Mouse (Mus musculus) embryonic facial prominence, embryonic 12.5 days (tissue): ENCODE measurements around the gene P4htm. TPM values are rescaled to one million over a fixed set of nuclear protein-coding genes. Genes with fewer than 3 reads are reported as not detected.

Experiments
- ATAC-seq: fragments of 200-750 bp; cut with Nextera tagmentation; 2 replicates; pipeline ENCODE4 v1.8.0; 2017; ENCODE audit not compliant: insufficient number of reproducible peaks, insufficient read depth, low FRiP score, low TSS enrichment
- H3K27ac ChIP-seq: fragments of 300-500 bp; sonication (generic); 2 replicates; pipeline ENCODE4 v1.5.1; 2016; ENCODE audit warnings: mild to moderate bottlenecking
- H3K27me3 ChIP-seq: fragments of 300-500 bp; sonication (generic); 2 replicates; pipeline ENCODE4 v1.6.1; 2016; ENCODE audit warnings: mild to moderate bottlenecking, moderate library complexity
- H3K36me3 ChIP-seq: fragments of 300-500 bp; sonication (generic); 2 replicates; pipeline ENCODE4 v1.6.1; 2016; ENCODE audit warnings: mild to moderate bottlenecking
- H3K4me1 ChIP-seq: fragments of 300-500 bp; sonication (generic); 2 replicates; pipeline ENCODE4 v1.6.1; 2016
- H3K4me2 ChIP-seq: fragments of 300-500 bp; sonication (generic); replicated peaks from 2 replicates; pipeline ENCODE4 v1.6.1; 2016; ENCODE audit warnings: mild to moderate bottlenecking, moderate library complexity
- H3K4me3 ChIP-seq: fragments of 300-500 bp; sonication (generic); 2 replicates; pipeline ENCODE4 v1.5.1; 2016; ENCODE audit warnings: mild to moderate bottlenecking
- H3K9ac ChIP-seq: fragments of 300-500 bp; sonication (generic); 2 replicates; pipeline ENCODE4 v1.6.1; 2016; ENCODE audit warnings: mild to moderate bottlenecking, moderate library complexity
- H3K9me3 ChIP-seq: fragments of 300-500 bp; sonication (generic); 2 replicates; pipeline ENCODE4 v1.6.1; 2016; ENCODE audit warnings: mild to moderate bottlenecking, moderate library complexity
- WGBS: fragments of 180-500 bp; shearing (Covaris S2); methylation state at CpG from one replicate; pipeline ENCODE4 v1.1.7; 2016; 5-methylcytosine and 5-hydroxymethylcytosine counted together
- polyA plus RNA-seq: library from polyadenylated mRNA; unstranded; fragments of >200 nt; fragmentation: Nextera tagmentation; extraction: Ambion mirVana; gene quantifications from 2 replicates; pipeline ENCODE4 v1.2.1, GENCODE M21; 2016

The P4htm gene
- 10.4 and 11.6 TPM in 2 replicates for polyA plus RNA-seq

DNA sequence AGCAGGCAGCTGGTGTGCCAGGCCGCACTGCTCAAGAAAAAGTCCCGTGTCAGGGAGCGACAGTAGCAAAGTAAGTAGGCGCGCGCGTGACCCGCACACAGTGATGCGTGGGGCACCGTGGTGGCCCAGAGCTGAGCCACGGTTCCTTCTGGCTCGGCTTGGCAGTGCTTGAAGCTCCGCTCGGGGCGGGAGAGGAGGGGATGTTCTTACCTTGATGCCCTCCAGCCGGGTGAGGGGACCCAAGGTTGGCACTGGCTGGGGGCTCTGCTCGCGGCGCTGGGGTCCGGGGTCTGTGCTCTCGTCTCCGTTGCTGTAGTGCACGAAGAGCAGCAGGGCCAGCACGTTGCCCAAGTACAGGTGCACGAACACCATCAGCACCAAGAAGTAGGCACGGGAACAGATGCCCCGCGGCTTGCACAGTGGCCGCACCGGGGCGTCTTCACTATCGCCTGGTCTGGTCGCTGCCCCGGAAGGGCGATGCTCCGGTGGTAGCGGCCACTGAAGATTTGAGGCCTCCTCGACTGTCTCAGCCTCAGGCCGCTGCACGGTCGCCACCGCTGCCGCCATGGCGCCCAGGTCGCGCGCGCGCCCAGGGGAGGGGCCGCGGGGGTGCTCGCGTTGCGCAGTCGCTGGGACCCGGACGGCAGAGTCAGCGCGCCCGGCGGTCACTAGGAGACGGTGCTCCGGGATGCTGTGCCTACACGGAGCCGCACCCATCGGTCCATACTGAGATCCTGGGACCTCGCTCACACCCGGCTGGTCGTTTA, at the start of gene P4htm:
Gene P4htm, minus strand, starts transcription at position 670 of the 767 bp plus-strand sequence.
- no peaks in the 10 kb centered on the region for H3K9me3 ChIP-seq
- peak; percentile 65 for ATAC-seq
- WGBS, result 3% methylated on average over 69 of the region's 69 CpGs
- H3K36me3 ChIP-seq, result 0 out of 2 replicates have a peak, but pooled peaks cover 7% of the 10 kb centered on the region
- H3K4me3 ChIP-seq, result peak within 1 kb of the TSS; percentile 69
- peaks cover 2% of the 10 kb centered on the region; the same call in 1 of the 2 replicates for H3K4me1 ChIP-seq
- no peaks in the 10 kb centered on the region for H3K27me3 ChIP-seq
- H3K27ac ChIP-seq, result peak within 1 kb of the TSS; percentile 46
- peak within 1 kb of the TSS; percentile 91 for H3K4me2 ChIP-seq
- H3K9ac ChIP-seq, result peak within 1 kb of the TSS; percentile 83

DNA sequence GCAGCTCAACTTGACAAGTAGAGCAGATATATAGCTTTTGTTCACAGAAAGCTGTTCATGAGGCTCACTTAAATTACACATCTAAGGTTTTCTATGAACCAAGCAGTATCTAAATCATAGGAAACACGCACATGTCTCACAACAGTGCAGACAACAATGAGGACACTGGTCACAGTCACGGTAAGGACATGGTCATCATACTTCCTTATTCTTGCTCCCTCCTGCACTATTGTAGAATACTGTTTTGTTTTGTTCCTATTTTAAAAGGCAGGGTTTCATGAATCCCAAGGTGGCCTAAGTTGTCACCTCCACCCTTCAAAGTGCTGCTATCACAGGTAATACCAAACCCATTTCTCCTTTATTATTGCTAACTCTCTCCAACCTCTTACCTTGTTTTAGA, 42.4 kb upstream of the P4htm start:
- no peak for ATAC-seq
- 93% methylated on average over 2 of the region's 2 CpGs for WGBS

DNA sequence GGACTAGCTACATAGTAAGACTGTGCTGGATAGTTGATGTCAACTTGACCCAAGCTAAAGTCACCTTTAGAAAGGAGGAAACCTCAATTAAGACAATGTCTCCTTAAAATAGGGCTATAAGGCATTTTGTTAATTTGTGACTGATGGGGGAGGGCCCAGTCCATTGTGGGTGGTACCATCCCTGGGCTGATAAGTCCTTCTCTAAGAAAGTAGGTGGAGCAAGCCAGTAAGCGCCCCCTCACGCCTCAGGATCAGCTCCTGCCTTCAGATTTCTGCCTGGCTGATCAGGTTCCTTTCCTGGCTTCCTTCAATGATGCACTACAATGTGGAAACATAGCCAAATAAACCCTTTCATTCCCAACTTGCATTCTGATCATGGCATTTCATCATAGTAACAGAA, 37.9 kb upstream of the P4htm start:
- H3K4me2 ChIP-seq, result no peak overlapping the region
- no peaks in the 10 kb centered on the region for H3K4me1 ChIP-seq
- no peaks in the 10 kb centered on the region for H3K27me3 ChIP-seq
- H3K9ac ChIP-seq, result no peak overlapping the region
- 86% methylated on average over 2 of the region's 2 CpGs for WGBS
- no peak for ATAC-seq
- H3K36me3 ChIP-seq, result 0 out of 2 replicates have a peak, but pooled peaks cover 15% of the 10 kb centered on the region
- H3K9me3 ChIP-seq, result no peaks in the 10 kb centered on the region
- H3K27ac ChIP-seq, result no peak overlapping the region
- H3K4me3 ChIP-seq, result no peak overlapping the region

More for the DNA sequence above, 42.4 kb upstream of the P4htm start:
- Histone ChIP-seq H3K4me2 (no peak overlapping the region), H3K36me3 (peaks cover 39% of the 10 kb centered on the region), H3K4me1 (0 out of 2 replicates have a peak, but pooled peaks cover 5% of the 10 kb centered on the region), H3K27ac (no peak overlapping the region), H3K4me3 (no peak overlapping the region), H3K27me3 (no peaks in the 10 kb centered on the region), H3K9me3 (no peaks in the 10 kb centered on the region), H3K9ac (no peak overlapping the region)

DNA sequence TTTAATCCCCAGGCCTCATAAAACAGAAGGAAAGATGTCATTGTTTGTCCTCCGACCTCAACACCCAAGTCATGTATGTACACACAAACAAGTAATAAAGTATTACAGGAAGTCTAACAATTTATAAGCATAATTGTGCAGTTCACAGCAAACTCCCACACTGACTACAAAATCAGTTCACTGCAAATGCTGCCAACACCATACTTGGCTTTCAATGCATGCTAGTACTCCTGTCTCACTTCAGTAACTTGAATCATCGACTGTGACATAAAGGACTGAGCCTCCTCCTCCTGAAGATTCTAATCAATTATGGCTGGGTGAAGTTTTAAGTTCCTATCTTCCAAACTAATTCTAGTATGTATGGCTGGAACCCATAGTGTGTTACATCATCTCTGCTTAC, 36.4 kb upstream of the P4htm start:
- 0 out of 2 replicates have a peak, but pooled peaks cover 8% of the 10 kb centered on the region for H3K36me3 ChIP-seq
- no peak overlapping the region for H3K4me3 ChIP-seq
- no peak for ATAC-seq
- H3K9ac ChIP-seq, result no peak overlapping the region
- no peaks in the 10 kb centered on the region for H3K27me3 ChIP-seq
- no peak overlapping the region for H3K27ac ChIP-seq
- H3K9me3 ChIP-seq, result no peaks in the 10 kb centered on the region
- H3K4me1 ChIP-seq, result no peaks in the 10 kb centered on the region
- 77% methylated on average over 2 of the region's 2 CpGs for WGBS
- no peak overlapping the region for H3K4me2 ChIP-seq

DNA sequence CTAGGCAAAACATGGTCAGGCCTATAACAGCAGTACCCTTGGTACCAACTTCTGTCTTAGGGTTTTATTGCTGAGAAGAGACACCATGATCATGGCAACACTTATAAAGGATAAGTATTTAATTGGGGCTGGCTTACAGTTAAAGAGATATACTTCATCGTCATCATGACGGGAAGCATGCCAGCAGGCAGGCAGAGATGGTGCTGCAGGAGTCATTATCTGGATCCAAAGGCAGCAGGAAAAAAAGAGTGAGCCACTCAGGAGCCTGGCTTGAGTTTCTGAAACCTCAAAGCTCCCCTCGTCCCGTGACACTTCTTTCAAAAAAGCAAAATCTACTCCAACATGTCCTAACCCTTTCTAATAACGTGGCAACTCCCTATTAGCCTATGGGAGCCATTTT, 34.9 kb upstream of the P4htm start:
- H3K4me1 ChIP-seq, result no peaks in the 10 kb centered on the region
- H3K4me3 ChIP-seq, result no peak overlapping the region
- H3K27me3 ChIP-seq, result no peaks in the 10 kb centered on the region
- 0 out of 2 replicates have a peak, but pooled peaks cover 8% of the 10 kb centered on the region for H3K36me3 ChIP-seq
- 86% methylated on average over 5 of the region's 5 CpGs for WGBS
- H3K4me2 ChIP-seq, result no peak overlapping the region
- no peak for ATAC-seq
- no peaks in the 10 kb centered on the region for H3K9me3 ChIP-seq
- no peak overlapping the region for H3K27ac ChIP-seq
- no peak overlapping the region for H3K9ac ChIP-seq

DNA sequence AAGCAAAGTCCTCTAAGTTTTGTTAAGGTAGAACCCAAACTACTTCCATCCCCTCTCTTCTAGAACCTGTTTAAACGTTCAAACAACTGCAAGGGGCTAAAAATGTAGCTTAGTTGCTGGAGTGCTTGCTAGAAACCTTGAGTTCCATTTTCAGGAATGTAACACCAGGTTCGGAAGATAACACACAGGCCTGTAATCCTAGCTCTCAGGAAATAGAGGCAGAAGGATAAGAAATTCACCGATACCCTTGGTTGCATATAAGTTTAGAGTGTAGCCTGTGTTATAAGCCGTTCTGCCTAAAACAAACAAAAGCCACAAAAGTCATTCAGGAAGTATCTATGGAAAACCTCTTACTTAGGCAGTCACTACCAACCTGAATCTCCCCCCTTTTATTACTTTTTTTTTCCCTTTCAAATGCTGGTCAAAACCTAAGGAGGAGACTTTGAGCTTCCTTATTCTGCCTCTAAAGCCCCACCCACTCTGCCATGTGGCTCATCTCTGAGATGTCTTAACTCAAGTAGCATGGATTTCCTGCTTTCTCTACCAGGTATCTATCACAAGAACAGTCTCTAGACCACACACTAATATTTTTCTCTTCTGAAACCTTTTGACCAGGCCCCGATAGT, 34.3 kb upstream of the P4htm start:
- no peak overlapping the region for H3K4me2 ChIP-seq
- H3K4me1 ChIP-seq, result no peaks in the 10 kb centered on the region
- 0 out of 2 replicates have a peak, but pooled peaks cover 8% of the 10 kb centered on the region for H3K36me3 ChIP-seq
- ATAC-seq, result no peak
- no peak overlapping the region for H3K4me3 ChIP-seq
- H3K27me3 ChIP-seq, result no peaks in the 10 kb centered on the region
- H3K9me3 ChIP-seq, result no peaks in the 10 kb centered on the region
- no peak overlapping the region for H3K9ac ChIP-seq
- H3K27ac ChIP-seq, result no peak overlapping the region
- WGBS, result 85% methylated on average over 5 of the region's 5 CpGs

DNA sequence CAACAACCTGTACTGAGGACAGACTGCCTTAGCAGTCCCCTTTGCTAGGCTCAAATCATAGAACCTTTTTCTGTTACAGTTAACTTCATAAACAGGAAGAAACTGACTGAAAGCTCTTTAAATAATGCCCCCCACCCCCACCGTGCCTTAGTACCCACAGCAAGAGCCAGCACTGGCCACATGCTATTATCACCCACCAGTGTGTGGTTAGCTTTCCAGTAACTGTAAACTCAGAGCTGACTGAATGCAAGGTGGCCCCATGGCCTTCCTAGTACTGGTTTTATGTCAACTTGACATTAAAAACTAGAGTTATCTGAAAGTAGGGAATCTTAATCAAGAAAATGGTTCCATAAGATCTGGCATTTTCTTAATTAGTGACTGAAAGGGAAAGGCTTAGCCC, 33.2 kb upstream of the P4htm start:
- Histone ChIP-seq H3K4me2 (no peak overlapping the region), H3K36me3 (0 out of 2 replicates have a peak, but pooled peaks cover 10% of the 10 kb centered on the region), H3K27ac (no peak overlapping the region), H3K9me3 (no peaks in the 10 kb centered on the region), H3K4me1 (no peaks in the 10 kb centered on the region), H3K9ac (no peak overlapping the region), H3K27me3 (no peaks in the 10 kb centered on the region), H3K4me3 (no peak overlapping the region)
- no peak for ATAC-seq
- 94% methylated on average over 1 of the region's 1 CpGs for WGBS

DNA sequence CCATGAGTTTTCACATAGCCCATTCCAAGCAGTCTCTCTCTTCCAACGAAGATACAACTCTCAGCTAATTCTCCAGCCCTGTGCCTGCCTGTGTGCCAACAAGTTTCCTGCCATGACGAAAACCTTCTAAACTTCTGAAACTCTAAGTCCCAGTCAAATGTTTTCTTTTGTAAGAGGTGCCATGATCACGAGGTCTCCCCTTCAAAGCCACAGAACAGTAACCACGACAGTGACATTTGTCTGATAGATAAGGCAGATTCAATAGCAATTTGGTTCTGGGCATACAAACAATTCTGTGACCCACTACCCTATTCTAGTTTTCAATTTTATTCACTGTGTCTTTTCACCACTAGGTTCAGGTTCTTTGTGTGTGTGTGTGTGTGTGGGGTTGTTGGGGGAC, 30.7 kb upstream of the P4htm start:
- Histone ChIP-seq H3K9ac (no peak overlapping the region), H3K9me3 (no peaks in the 10 kb centered on the region), H3K27me3 (no peaks in the 10 kb centered on the region), H3K27ac (no peak overlapping the region), H3K4me3 (no peak overlapping the region), H3K4me2 (no peak overlapping the region), H3K4me1 (no peaks in the 10 kb centered on the region), H3K36me3 (peaks cover 14% of the 10 kb centered on the region; the same call in 1 of the 2 replicates)
- 81% methylated on average over 4 of the region's 4 CpGs for WGBS
- ATAC-seq, result no peak

DNA sequence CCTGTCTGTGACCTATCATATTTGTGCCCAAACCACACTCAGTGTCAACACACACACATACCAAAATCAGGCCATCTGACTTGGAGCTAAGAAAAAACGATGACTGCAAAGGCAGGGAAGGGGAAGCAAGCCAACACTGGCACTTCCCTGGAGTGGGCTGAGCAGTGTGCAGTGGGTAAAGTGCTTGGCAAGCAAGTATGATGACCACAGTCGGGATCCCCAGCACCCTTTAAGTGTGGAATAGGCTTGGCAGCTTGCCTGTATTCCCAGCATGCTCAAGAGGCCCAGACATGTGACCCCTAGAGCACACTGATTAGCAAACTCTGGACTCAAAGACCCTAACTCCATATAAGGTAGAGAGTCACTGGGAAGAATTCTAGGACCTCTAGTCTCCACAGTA, 29.0 kb upstream of the P4htm start:
- Histone ChIP-seq H3K4me1 (no peaks in the 10 kb centered on the region), H3K4me3 (no peak overlapping the region), H3K9me3 (no peaks in the 10 kb centered on the region), H3K27me3 (no peaks in the 10 kb centered on the region), H3K27ac (no peak overlapping the region), H3K9ac (no peak overlapping the region), H3K36me3 (peaks cover 14% of the 10 kb centered on the region; the same call in 1 of the 2 replicates), H3K4me2 (no peak overlapping the region)
- WGBS, result 89% methylated on average over 2 of the region's 2 CpGs
- ATAC-seq, result no peak

DNA sequence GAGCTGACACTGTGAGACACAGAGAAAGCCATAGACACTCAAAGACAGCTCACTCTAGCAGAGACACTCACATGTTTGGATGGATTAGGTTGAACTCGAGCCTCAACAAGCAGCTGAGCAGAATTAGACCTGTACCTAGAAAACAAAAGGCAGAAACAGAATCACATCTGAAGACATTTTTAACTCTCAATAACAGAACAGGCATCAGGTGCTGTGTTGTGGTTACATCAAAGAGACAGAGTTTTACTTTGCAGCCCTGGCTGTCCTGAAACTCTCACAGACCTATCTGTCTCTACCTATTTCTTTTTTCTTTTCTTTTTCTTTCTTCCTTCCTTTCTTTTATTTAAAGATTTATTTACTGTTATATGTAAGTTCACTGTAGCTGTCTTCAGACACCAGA, 19.8 kb upstream of the P4htm start:
- H3K27ac ChIP-seq, result no peak overlapping the region
- WGBS, result 84% methylated on average over 1 of the region's 1 CpGs
- H3K4me2 ChIP-seq, result no peak overlapping the region
- no peaks in the 10 kb centered on the region for H3K27me3 ChIP-seq
- H3K4me3 ChIP-seq, result no peak overlapping the region
- peaks cover 59% of the 10 kb centered on the region for H3K36me3 ChIP-seq
- no peak overlapping the region for H3K9ac ChIP-seq
- ATAC-seq, result no peak
- H3K4me1 ChIP-seq, result no peaks in the 10 kb centered on the region
- H3K9me3 ChIP-seq, result no peaks in the 10 kb centered on the region

DNA sequence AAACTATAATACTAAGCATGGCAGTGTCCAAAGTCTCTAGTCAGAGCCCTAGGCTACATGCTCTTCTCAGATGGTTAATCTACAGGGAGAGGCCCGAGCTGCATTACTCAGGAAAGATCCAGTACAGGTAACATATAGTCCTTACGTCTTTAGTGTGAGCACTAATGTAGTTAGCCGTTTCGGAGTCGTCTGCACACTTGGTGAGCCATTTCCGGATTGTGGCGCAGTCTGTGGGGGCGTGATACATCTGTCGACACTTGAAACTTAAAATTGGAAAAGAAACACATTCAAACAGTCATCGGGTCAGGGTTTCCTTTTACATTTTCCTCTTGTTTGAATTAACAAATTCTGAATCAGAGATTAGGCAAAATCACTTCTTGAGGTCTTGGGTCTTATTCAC, 14.0 kb upstream of the P4htm start:
- Histone ChIP-seq H3K4me2 (no peak overlapping the region), H3K27me3 (no peaks in the 10 kb centered on the region), H3K36me3 (peaks cover 84% of the 10 kb centered on the region), H3K9ac (no peak overlapping the region), H3K4me1 (no peaks in the 10 kb centered on the region), H3K9me3 (no peaks in the 10 kb centered on the region), H3K27ac (no peak overlapping the region), H3K4me3 (no peak overlapping the region)
- ATAC-seq, result no peak
- WGBS, result 94% methylated on average over 10 of the region's 10 CpGs

DNA sequence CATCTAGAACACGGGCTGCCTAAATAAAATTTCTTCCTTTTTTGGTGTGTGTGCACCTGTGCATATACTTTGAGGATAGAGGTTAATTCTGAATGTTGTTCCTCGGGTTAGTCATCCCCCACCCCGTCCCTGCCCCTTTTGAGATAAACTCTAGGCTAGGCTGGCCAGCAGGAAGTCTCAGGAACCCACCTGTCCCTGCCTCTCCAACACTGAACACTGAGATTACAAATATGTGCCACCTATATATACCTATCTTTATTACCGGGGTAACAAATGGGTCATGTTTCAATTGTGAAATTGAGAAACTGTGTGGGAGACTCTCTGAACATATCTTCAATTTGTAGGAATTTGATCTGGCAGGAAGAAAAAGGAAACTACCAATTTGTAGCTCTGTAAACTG, 11.4 kb upstream of the P4htm start:
- WGBS, result 85% methylated on average over 4 of the region's 4 CpGs
- Histone ChIP-seq H3K9ac (no peak overlapping the region), H3K27me3 (no peaks in the 10 kb centered on the region), H3K36me3 (peaks cover 87% of the 10 kb centered on the region), H3K9me3 (no peaks in the 10 kb centered on the region), H3K4me2 (no peak overlapping the region), H3K27ac (no peak overlapping the region), H3K4me1 (no peaks in the 10 kb centered on the region), H3K4me3 (no peak overlapping the region)
- no peak for ATAC-seq
